Comparison of ENCODE assay signal across 16 mouse cellular contexts in genomic region chr8:13010313-13010712, GRCm38 (mm10). TPM values are rescaled to one million over a fixed set of nuclear protein-coding genes. Genes with fewer than 3 reads are reported as not detected.
DNase-seq lines count a peak whose midpoint lies in the region; ATAC-seq and TF ChIP-seq lines count a peak whose summit lies in the region.
"Had no signal": no experiment of that assay in that cellular context is flagged by ENCODE, and none has a peak within 500 bp of the region (broad histone marks: within the 10 kb centered on the region; RNA-seq: fewer than 3 reads in every experiment).

No protein-coding gene starts in this region.

- 66% methylated on average over 4 of the region's 4 CpGs for WGBS in lung, adult 2 months

- H3K4me3 ChIP-seq in lung, adult 2 months (replicated peaks; ENCODE audit: extremely low read depth, low read depth, low read length) = no peak overlapping the region

- DNase-seq in 416B (ENCODE audit: low read depth) (peak; percentile 83), A20 (ENCODE audit: low read depth, low spot score) (peak; percentile 23)
- DNase-seq in lung, adult 2 months = no peak
- DNase-seq in B cell, adult 2 months = no peak
- DNase-seq in frontal cortex, postnatal 36 days (ENCODE audit: low spot score in 2 of 2) = no peak
- DNase-seq in layer of hippocampus, postnatal 36 days = no peak
- DNase-seq in spleen, postnatal 4 days (ENCODE audit: low spot score in 2 of 2) = no peak
- DNase-seq: cerebellum, postnatal 14 days; heart, adult 11 months; heart, postnatal 10 days; left cerebral cortex, postnatal 4 days had no signal

- no peaks in the 10 kb centered on the region for H3K4me1 ChIP-seq in lung, adult 2 months (ENCODE audit: control insufficient read depth, insufficient read depth, low read length)

- TF ChIP-seq CTCF in lung, adult 2 months (IDR thresholded peaks at IDR 0.05; ENCODE audit: insufficient read depth, low read length) = peak; percentile 38; the same call in 1 of the 2 replicates

- ATAC-seq in granulocyte monocyte progenitor cell, adult 5-6 weeks (replicated peaks; ENCODE audit: poor library complexity, severe bottlenecking) = peak; percentile 93

- no peak for TF ChIP-seq POLR2A in lung, adult 2 months (IDR thresholded peaks at IDR 0.05; ENCODE audit: borderline replicate concordance, extremely low read depth, low read depth, low read length)

RNA-seq across cellular contexts. Expression of gene F7, which starts 15.5 kb away (rescaled TPM):
- 1.3 TPM in 1 of 2 replicates, not detected in the other for total RNA-seq in granulocyte monocyte progenitor cell, adult 5-6 weeks (2014; fragmentation: Nextera tagmentation)
- total RNA-seq in granulocyte monocyte progenitor cell, adult 5-6 weeks (2017) = 0.46 and 1.0 TPM in 2 replicates
- polyA plus RNA-seq in lung, adult 2 months (2012; rRNA removed) = 8.5 and 27.2 TPM in 2 replicates
- under 1 TPM in 1 of 2 experiments, not detected in 1; 0.17 TPM for total RNA-seq in layer of hippocampus, postnatal 36 days (2021)
- total RNA-seq: heart, postnatal 10 days had no signal
- polyA plus RNA-seq: G1E; thymus, postnatal 0 days had no signal

RNA-seq across cellular contexts. Expression of gene F10, which starts 26.8 kb away (rescaled TPM):
- total RNA-seq in granulocyte monocyte progenitor cell, adult 5-6 weeks (2014; fragmentation: Nextera tagmentation) = 27.7 and 33.4 TPM in 2 replicates
- 21.3 and 23.1 TPM in 2 replicates for total RNA-seq in granulocyte monocyte progenitor cell, adult 5-6 weeks (2017)
- 6.0 and 18.5 TPM in 2 replicates for polyA plus RNA-seq in lung, adult 2 months (2012; rRNA removed)
- not detected for total RNA-seq in layer of hippocampus, postnatal 36 days (2021)
- polyA plus RNA-seq: G1E had no signal

RNA-seq across cellular contexts. Expression of gene Proz, which starts 50.4 kb away (rescaled TPM):
- not detected in 2 replicates for total RNA-seq in granulocyte monocyte progenitor cell, adult 5-6 weeks (2014; fragmentation: Nextera tagmentation)
- 0.09 and 0.21 TPM in 2 replicates for total RNA-seq in granulocyte monocyte progenitor cell, adult 5-6 weeks (2017)
- 3.2 and 4.5 TPM in 2 replicates for polyA plus RNA-seq in lung, adult 2 months (2012; rRNA removed)
- not detected for total RNA-seq in layer of hippocampus, postnatal 36 days (2021)
- total RNA-seq: heart, postnatal 10 days; left cerebral cortex, postnatal 4 days; neutrophil, adult 5-6 weeks had no signal
- polyA plus RNA-seq: G1E, macrophage had no signal

Comparison
In these comparisons a context has a peak if more than half of its experiments do, and no peak if none do; other contexts are left out.
1. DNase-seq: peak in 416B (single experiment) and A20 (single experiment); none in lung, adult 2 months (single experiment), B cell, adult 2 months (0 of 2), frontal cortex, postnatal 36 days (0 of 2), layer of hippocampus, postnatal 36 days (0 of 2) and spleen, postnatal 4 days (0 of 2).
2. RNA of gene F10, which starts 26.8 kb away (total RNA-seq): 21.3 to 33.4 TPM in granulocyte monocyte progenitor cell, adult 5-6 weeks; not detected in layer of hippocampus, postnatal 36 days; every median in the first group is over 10 times any median in the second.